Mouse (Mus musculus) lung, adult 2 months (tissue): ENCODE results near the gene Runx3.

Experiments used
- CTCF ChIP-seq: fragments of 200-500 bp; IDR thresholded peaks from 2 replicates; pipeline ENCODE4 v1.5.1; 2011; ENCODE audit warnings: mild to moderate bottlenecking, low read length, control low read depth; ENCODE audit not compliant: insufficient read depth
- POLR2A ChIP-seq: fragments of 200-500 bp; IDR thresholded peaks from 2 replicates; pipeline ENCODE4 v1.6.1; 2011; ENCODE audit warnings: low read depth, mild to moderate bottlenecking, control low read depth, low read length, borderline replicate concordance; ENCODE audit errors: extremely low read depth

DNA sequence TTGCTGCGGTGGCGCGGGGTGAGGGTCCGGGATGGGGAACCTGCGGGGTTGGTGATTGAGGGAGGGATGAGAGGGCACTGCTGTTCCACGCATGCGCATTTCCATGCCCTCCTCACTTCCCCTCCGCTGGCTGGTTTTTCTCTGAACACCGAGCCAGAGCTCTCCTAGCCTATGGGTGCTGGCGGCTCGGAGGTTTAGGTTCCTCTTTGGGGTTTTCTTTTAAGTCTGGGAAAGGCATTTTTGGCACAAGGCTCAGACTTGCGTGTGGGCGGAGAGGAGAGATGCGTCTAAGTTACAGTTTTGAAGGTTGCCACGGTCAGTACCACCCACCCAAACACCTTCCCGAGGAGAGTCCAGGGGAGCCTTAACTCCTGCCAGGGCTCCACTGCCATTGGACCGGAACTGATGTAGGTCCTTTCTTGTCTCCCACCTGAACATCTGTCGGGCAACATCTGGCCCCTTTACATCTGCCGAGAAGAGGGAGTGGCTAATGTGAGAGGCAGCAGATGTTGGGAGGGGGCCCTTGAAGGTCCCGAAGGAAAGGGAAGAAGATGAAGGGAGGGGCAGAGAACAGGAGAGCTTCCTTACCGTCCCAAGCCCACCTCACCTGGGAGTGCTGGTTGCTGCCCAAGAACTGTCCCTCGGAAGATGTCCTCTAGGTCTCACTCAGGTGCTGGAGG is 8.5 kb downstream of the Runx3 start:
- TF ChIP-seq CTCF (no peak), POLR2A (no peak)
